Mouse (Mus musculus) C3H10T1/2 (cell line): ENCODE data around the gene Ly6g6d. TPM values are rescaled to one million over a fixed set of nuclear protein-coding genes. Genes with fewer than 3 reads are reported as not detected.

Experiments used
- polyA plus RNA-seq, 2 experiments: library from polyadenylated mRNA; unstranded; fragments of >200 nt; fragmentation: generic; extraction: Trizol; gene quantifications; one replicate each; pipeline ENCODE4 v1.2.1; 2012; ENCODE audit warnings: missing spikeins in 2 of 2

The Ly6g6d gene
- polyA plus RNA-seq = not detected

DNA sequence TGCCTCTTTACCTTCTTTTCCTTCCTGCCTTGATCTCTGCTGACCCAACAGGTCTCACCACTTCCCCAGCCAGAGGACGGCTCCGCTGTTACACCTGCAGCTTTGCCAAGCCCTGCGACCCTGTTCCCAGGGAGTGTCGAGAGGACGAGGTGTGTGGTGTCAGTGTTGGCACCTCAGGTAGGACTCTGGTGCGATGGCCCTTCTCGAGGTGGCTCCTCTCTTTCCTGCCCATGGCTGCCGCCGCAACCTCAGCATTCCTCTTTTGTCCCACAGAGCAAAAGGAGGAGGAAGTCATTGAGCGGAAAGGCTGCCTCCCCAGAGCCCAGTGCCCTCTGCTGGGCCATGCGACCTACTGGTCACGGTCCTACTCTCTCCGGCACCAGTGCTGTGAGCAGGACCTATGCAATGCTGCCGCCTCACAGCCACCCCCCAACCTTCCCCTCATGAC is at the start of gene Ly6g6d:
Gene Ly6g6d (minus strand): TSS at position 280 of the 448 bp plus-strand sequence.

DNA sequence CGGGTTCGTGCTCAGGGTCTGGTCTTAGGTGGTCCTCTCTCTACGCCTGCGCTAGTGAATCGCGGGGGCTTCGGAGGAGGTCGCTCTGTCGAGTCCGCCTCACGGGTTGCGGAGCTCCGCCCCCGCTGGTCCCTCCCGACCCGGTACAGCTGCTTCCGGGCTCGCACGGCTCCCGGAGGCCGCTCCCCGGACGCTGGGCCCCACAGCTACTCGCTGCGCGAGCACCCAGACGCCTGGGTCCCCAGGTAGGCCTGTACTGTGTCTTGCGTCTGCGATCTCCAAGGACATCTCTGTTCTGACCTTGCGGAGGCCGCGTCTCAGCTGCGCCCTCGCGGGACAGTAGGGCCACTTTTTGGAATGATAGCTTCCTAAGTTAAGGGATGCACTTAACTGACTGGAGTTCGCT is 48.3 kb upstream of the Ly6g6d start, which contains the start of gene D17H6S53E:
Gene D17H6S53E (plus strand): TSS at position 168 of the 406 bp plus-strand sequence.

DNA sequence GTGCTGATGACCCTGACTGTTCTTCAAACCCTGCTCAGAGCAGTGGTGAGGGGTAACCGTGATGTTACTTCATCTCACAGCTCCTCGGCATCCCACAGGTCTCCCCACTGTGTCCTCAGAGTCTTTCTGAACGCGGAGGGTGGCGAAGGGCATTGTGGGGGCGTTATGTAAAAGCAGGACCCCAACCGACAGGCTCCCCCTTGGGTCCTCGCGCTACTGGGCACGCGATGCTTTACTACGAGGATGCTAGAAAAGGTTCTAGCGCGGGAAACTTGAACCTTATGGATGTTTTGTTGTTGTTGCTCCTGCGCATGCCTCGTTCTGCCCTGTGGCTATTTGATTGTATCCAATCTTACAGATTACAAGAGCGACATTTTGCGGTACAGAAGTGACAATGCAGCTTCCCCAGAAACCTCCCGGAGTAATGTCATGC is 44.0 kb upstream of the Ly6g6d start, which contains the start of gene Csnk2b:
Gene Csnk2b (minus strand): TSS at position 183 of the 433 bp plus-strand sequence.

DNA sequence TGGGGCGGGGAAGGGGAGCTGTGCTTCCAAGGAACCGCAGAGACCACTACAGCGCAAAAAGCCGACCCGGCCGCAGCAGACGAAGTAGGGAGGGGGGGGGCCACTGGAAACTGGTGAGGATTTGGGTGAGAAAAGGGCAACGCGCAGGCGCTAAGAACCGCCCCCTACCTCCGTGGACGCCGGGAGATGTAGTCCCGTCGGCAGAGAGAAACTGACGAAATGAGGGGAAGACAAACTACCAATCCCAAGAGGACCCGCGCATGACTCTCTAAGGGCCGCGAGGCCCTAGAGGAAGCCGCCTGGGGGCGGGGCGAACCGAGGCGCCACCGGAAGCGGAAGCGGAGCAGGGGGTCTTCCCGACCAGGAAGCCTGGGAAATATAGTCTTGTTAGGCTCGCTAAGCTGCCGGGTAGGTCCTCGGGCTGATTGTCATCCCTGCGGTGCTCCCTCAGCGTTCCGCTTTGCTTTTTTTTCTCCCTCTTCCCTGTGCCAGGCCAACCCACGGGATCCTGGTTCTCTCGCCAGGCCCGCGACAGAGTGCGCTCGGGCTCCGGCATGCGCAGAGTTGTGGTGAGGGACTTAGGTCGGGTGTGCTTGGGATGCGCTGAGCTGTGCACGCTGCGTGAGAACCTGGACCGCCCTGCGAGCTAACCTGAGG is 43.4 kb upstream of the Ly6g6d start, which contains the start of gene Gpank1:
Gene Gpank1 (plus strand): TSS at position 313 of the 657 bp plus-strand sequence.

DNA sequence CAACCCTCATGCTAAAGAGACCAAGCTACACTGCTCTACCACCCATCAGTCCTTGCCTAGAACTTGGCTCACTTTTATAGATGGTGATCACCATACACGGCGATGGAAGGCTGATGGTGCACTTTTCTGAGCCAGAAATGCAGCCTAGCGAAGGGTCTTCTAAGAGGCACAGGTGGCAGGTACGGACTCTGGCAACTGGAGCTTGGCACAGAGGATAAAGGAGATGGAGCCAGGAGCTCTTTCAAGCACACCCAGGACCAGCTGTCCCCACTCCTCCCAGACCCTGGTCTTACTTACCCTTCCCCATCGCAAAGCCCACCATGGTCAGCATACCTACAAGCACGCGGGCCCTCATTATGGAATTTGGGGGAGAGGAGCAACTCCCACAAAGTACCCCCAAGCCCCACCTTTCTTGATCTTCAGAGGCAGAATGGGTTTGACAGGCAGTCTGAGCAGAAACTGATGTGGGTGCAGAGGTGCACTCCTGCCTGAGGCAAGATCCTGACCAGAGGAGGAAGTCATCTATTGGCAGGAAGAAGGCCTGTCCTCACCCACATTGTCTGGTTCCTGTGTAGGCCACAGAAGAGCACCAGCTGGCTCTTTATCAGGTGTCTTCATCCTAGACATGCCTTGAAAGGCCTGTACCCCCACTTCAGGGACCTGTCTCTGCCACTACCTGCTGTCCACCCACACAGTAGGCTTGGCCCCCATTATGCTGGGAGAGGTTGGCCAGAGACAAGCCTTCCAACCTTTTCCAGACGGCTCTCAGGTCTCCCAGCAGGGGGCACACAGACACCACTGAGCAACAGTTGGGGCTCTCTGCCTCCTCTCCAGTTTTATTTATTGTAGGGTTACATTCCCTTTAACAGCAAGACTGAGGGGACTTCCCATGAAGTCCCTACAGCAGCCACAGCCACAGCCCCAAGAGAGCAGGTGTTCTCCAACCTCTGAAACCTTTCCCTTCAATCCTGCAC is 37.5 kb upstream of the Ly6g6d start, which contains the start of gene Ly6g5b:
Gene Ly6g5b (minus strand): TSS at position 383 of the 974 bp plus-strand sequence.

DNA sequence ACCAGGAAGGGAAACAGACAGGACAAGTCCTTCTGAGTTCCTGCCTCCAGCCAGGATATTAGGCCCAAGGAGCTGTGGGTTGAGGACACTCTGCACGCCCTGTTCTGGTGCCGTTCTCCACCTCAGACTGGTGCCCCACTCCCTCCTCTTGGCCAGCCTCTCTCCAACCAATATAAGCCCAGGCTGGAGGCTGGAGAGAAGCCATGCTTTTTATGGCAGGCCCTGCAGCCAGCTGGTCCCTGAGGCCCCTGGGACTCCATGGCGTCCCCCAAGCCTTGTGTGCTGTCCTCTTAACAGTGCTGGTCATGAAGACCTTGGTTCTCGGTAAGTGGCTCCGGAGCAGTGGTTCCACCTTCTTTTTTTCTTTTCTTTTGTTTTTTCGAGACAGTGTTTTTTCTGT is 30.2 kb upstream of the Ly6g6d start, which contains the start of gene Ly6g5c:
Gene Ly6g5c (plus strand): TSS at position 183 of the 400 bp plus-strand sequence.

DNA sequence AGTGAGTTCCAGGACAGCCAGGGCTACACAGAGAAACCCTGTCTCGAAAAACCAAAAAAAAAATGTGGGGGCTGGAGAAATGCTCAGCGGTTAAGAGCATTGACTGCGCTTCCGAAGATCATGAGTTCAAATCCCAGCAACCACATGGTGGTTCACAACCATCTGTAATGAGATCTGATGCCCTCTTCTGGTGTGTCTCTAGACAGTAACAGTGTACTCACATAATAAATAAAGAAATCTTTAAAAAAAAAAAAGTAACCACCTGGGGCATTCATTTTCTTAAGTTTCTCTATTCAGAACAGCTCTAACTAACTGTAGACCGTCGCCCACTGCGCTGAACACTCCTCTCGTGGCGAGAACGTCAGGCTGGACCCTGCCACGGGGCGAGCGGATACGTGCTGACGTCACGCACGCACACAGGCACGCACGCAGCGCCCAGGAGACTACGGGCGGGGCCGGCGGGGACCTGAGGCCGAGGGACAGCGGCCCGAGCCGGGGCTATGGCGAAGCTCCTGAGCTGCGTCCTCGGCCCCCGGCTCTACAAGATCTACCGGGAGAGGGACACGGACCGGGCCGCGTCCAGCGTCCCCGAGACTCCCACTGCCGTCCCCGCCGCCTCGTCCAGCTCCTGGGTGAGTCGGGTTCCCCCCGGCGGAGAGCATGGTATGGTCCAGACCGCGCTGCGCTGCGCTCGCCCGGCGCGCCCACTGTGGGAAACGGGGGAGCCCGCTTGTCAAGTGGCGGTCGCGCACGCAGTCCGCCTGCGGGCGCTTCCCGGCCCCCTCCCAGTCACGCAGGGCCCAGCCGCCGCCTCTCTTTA is 11.2 kb upstream of the Ly6g6d start, which contains the start of gene Abhd16a:
Gene Abhd16a (plus strand): TSS at position 439 of the 820 bp plus-strand sequence.

DNA sequence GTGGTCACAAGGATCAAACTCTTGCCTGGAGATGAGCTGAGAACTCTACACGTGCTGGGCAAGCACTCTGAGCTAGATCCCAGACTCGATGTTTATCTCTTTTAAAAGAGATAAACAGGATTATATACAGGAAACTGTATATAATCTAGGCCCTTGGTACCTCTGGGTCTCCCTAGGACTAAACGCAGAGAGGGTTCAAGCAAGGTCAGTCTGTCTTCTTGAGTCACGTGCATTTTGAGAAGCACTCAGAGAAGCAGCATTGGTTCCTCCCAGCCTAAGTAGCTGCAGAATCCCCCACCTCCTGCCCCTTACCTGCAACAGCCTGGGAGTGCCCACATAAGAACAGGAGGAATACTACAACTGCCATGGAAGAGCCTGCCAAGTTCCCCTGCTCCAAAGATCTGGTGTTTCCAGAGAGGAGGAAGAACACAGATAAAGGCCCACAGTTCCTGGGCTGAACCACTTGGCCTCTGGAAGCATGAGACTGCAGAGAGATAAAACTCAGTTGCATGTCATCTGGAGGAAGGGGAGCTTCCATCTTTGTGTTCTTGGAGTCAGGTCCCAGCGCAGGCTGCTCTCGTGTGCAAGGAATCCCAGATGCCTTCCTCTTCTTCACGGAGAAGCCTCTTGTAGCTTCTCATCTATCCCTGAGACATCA is 7.5 kb upstream of the Ly6g6d start, which contains the start of gene Ly6g6f:
Gene Ly6g6f (minus strand): TSS at position 403 of the 658 bp plus-strand sequence.

DNA sequence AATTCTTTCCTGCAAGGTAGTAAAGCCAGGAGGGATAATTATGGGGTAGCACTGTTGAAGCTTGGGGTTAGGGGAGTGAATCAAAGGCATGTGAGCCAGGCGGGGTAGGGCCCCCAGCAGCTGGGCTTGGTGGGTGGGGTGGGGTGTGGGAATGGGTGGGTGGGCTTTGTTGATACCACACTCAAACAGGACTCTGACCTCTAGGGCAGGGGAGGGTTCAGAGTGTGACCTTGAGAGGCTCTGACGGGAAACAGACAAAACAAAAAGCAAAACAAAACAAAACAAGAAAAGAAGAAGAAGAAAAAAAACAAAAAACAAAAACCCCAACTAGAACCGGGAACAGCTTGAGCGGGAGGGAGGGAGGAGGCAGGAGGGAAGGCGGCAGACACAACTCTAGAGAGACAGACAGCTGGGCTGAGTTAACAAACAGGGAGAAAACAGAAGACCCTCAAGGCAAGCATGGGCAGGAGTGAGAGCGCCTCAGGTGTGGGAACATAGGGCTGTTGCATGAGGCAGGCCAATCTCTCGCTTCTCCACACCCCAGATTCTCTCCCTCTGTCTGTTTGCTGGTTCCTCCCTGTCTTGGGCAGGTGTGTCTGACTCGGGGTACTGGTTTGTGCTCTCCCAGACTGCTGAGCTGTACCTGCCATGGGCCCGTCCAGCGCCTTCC is 1.2 kb downstream of the Ly6g6d start, which contains the start of gene Ly6g6e:
Gene Ly6g6e (plus strand): TSS at position 396 of the 670 bp plus-strand sequence.

DNA sequence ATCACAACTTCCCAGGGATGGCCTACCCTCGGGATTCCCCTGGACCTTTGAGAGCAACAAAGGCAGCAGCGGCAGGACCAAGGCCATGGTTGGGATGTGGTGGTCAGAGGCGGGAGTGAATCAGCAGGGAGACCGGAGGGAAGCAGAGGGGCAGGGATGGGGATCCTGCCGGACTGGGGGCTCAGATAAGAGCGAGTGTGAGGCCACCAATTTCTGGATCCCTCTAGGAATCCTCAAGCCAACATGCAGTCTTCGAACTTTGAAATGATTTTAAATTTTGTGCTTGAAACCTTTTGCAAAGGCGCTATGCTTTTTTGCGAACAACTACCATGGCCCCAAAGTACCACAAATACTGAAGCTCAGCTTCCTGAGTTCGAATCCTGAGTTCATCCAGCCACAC is 11.8 kb downstream of the Ly6g6d start, which contains the start of gene Mpig6b:
Gene Mpig6b (minus strand): TSS at position 101 of the 400 bp plus-strand sequence.

DNA sequence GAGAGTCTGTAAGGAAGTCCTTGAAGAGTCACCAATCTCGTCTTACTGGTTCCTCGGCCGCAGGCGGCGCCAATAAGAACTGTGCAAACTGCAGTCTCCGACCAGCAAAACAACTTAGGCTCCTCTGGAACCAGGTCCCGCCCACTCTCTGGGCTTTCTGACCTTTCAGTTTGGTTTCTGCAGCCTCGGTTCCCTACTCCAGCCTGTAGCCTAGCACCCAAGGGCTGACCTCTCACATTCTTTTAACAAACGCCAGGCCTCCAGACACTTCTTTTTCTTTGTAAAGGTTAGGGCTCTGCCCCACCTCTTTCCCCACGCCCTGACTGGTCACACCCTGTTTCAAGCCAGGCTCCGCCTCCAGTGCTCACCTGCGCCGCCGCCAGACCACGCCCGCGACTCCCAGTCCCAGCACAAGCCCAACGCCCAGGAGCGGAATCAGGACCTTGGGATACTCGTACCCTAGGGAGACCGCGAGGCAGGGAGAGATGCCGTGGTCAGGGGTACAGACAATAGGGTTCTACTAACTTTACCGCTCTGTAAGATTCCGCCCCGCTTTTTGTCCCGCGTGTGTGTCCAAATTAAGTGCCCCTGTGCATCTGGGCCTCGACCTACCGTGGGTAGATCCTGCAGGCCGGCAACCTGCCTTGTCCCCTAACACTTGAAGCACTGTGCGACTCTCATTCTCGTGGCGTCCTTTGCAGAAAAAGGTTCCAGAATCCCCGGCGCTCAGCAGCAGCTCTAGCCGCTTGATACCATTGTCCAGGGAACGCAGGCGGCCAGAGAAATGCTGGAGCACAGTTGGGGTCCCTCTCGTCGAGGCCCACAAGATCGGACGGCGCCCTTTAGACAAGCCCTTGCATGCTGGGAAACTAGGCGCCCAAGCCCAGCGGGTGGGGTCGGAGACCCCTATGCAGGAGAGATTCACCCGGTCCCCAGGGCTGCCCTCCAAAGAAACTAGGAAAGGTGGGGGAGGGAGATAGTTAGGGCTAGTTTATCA is 12.6 kb downstream of the Ly6g6d start, which contains the start of gene Ly6g6c:
Gene Ly6g6c (plus strand): TSS at position 438 of the 997 bp plus-strand sequence.

DNA sequence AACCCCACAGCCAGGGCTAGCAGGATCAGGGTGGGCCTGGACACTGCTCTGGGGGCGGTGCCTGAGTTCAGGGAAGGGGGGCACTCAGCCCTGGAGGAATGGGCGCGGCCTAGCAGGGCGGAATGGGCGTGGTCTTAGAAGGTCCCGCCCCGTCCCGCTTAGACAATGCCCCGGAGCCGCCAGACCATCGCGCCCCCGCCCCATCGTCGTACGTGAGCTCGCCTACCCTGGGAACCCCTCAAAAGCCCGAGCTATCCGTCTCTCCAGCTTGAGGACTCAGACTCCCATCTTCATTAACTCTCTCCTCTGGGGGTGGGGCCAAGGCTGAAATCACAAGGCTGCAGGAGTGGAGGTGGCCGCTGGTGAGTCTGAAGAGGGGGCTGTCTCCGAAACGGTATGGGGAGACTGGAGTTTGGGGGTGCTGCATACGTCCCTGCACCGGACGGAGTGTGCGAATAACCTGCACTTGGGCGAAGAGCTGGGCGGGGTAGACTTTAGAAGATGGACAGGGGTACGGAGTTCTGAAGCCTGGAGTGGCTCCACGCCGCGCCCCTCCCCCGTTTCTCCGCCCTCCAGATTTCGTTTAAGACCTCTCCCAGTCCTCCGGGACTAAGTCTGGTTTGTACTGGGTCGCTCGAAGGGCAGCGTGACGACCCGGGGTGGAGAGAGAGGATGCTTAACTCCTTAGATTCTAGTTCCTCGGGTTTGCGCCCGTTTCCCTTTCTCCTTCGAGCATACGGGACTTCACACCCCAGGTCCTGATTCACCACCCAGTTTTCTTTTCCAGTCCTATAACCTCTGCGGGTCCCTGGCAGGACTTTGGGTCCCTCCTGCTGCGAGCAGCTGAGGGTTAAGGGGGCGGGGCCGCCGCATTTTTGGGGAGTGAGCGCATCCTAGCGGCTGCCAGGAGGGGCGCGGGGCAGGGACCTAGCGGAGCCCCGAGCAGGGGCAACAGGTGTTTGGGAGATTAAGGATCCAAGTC is 18.7 kb downstream of the Ly6g6d start, which contains the start of gene Ddah2:
Gene Ddah2 (plus strand): TSS at position 125 of the 982 bp plus-strand sequence.

DNA sequence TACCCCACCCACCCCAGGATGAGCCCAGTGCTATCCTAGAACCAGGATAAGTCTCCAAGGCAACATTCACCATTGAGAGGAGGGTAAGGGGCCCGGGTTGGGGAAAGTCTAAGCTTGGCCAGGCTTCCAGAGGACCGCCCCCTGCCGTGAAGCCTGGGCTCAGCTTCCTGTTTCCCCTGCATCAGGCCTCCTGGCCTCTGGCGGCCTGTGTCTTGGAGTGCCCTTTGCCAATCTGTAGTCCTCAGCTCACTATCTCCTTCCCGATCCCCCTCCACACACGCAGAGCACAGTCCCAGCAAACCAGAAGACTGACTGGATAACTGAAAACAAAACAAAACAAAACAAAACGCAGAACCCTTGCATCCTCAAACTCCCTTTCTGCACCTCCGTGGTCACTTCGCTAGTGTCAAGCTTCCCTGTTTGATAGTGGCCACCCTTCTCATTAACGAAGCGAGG is 28.3 kb downstream of the Ly6g6d start, which contains the start of gene Clic1:
Gene Clic1 (plus strand): TSS at position 406 of the 456 bp plus-strand sequence.

DNA sequence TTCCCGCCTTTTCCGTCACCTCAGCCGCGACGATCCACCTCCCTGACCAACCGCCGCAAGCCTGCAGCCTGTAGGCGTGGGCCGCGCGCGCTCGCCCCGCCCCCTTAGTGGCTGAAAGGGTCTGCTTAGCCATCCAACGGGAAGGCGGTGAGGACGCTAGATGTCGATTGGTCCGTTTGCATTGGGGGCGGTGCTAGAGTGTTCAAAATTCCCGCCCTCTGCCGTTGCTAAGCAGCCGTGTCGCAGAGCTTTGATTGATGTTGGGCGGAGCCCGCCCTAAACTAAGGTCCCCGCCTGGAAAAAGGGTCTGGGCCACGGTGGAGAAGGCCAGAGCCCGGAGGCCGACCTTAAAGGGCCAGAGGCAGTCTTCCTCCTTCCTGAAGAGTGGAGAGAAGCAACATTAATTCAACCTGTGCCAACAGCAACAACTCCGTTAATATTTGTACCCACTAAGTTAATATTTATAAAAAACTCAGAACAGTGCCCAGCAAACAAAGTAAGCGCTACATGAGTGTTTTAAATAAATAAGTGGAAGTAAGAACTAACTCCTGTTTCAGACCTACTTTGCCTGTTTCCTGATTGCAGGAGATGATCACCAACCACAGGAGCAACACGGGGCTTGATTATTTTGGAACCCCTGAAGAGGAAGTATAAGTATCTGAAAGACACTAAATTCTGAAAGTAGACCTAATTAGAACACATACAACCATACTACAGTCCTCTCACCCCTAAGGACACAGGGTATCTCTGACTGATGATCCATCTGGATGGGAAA is 31.0 kb downstream of the Ly6g6d start, which contains the start of gene Msh5:
Gene Msh5 (minus strand): TSS at position 65 of the 775 bp plus-strand sequence.

DNA sequence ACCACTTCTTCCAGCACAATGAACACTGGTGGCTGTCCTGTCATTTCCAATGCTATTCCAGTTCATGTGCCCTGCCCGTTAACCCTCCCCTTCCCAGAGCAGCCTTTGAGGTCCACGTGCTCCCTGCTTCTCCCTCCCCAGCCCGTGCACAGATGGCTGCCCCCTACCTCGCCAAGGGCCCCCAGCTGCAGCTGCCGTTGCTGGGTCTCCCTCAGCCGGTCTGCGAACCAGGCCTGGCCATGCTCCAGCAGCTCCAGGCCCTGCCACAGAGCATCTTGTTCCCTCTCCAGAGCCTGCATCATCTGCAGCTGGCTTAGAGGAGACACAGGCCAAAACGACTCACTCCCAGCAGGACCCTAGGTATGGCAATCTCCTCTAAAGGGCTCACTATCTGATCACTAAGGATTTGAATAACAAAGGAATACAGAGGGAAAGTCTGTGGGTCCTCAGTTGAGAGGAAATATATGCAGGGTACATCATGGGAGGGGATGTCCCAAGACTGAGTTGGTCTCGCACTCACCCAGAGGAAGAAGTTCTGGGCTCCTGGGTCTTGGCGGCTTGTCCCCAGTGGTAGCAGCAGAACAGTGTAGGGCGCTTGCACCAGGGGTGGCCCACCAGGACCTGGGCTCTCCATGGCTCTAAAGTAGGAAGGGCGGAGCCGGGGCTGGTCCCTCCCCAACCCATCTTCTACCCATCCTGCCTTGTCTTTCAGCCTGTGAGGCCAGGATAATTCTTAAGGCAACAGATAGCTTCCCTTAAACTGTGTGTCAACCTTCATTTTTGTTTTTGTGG is 50.4 kb downstream of the Ly6g6d start, which contains the start of gene Sapcd1:
Gene Sapcd1 (minus strand): TSS at position 740 of the 792 bp plus-strand sequence.

